In the genomic region with DNA sequence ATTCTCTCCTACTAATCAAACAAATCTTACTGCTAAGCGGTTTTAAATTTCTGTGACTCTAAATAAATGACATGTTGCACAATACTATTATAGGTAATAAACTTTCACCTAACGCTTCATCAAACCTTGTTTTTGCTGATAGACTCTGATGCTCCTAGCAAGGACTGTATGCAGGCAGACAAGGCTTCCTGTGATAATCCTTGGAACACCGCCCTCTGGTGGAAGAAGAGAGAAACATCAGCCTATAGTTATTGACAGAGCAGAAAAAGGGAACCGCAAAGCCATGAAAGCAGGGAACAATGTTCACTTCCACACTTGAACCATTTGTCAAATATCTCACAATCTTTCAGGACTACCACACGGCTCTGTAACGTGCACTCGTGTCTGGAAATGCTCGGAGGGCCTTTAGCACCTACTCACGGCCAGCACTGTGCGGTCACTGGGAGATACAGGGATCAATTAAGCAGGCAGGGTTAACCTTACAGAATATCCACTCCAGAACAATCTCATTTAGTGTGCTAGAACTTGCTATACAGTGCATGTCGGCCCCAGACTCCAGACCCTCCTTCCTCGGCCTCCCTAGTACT, we compare ENCODE assay signal across 8 mouse cellular contexts. TPM values are rescaled to one million over a fixed set of nuclear protein-coding genes. Genes with fewer than 3 reads are reported as not detected.
DNase-seq lines count a peak whose midpoint lies in the region; ATAC-seq and TF ChIP-seq lines count a peak whose summit lies in the region.

No protein-coding gene starts in this region.

- H3K36me3 ChIP-seq in ES-E14 (ENCODE audit: control insufficient read depth, insufficient read depth, low read length, poor library complexity, severe bottlenecking), result peaks cover 16% of the 10 kb centered on the region
- peaks cover 62% of the 10 kb centered on the region for H3K36me3 ChIP-seq in forebrain, embryonic 15.5 days
- H3K36me3 ChIP-seq in kidney, embryonic 15.5 days, result peaks cover 90% of the 10 kb centered on the region
- H3K36me3 ChIP-seq in liver, embryonic 13.5 days, result peaks cover 77% of the 10 kb centered on the region
- peaks cover 79% of the 10 kb centered on the region for H3K36me3 ChIP-seq in neural tube, embryonic 13.5 days

- no peaks in the 10 kb centered on the region for H3K4me1 ChIP-seq in ES-E14 (ENCODE audit: control insufficient read depth in 2 of 2, insufficient read depth in 2 of 2, low read length in 2 of 2, poor library complexity in 1 of 2)
- H3K4me1 ChIP-seq in forebrain, embryonic 15.5 days, result no peaks in the 10 kb centered on the region
- no peaks in the 10 kb centered on the region for H3K4me1 ChIP-seq in kidney, embryonic 15.5 days
- no peaks in the 10 kb centered on the region for H3K4me1 ChIP-seq in liver, embryonic 13.5 days (replicated peaks)
- no peaks in the 10 kb centered on the region for H3K4me1 ChIP-seq in neural tube, embryonic 13.5 days (replicated peaks)

- H3K27ac ChIP-seq in ES-E14 (ENCODE audit: insufficient read depth, low read depth, low read length, poor library complexity, severe bottlenecking), result no peak overlapping the region
- H3K27ac ChIP-seq in forebrain, embryonic 15.5 days (replicated peaks), result no peak overlapping the region
- H3K27ac ChIP-seq in kidney, embryonic 15.5 days, result no peak overlapping the region
- no peak overlapping the region for H3K27ac ChIP-seq in liver, embryonic 13.5 days
- no peak overlapping the region for H3K27ac ChIP-seq in neural tube, embryonic 13.5 days (replicated peaks)

- WGBS in forebrain, embryonic 15.5 days, result 56% methylated on average over 12 of the region's 12 CpGs
- WGBS in kidney, embryonic 15.5 days, result 58% methylated on average over 12 of the region's 12 CpGs
- WGBS in liver, embryonic 13.5 days (ENCODE audit: insufficient replicate concordance), result 49% methylated on average over 12 of the region's 12 CpGs
- 61% methylated on average over 12 of the region's 12 CpGs for WGBS in neural tube, embryonic 13.5 days

- H3K9ac ChIP-seq in ES-E14 (ENCODE audit: insufficient read depth, low read depth, low read length, poor library complexity, severe bottlenecking), result no peak overlapping the region
- no peak overlapping the region for H3K9ac ChIP-seq in forebrain, embryonic 15.5 days (replicated peaks)
- no peak overlapping the region for H3K9ac ChIP-seq in kidney, embryonic 15.5 days
- H3K9ac ChIP-seq in liver, embryonic 13.5 days, result no peak overlapping the region
- no peak overlapping the region for H3K9ac ChIP-seq in neural tube, embryonic 13.5 days

- ATAC-seq in forebrain, embryonic 15.5 days (replicated peaks), result peak; percentile 83
- 0 out of 2 replicates have a peak, but pooled peaks have one; percentile 33 for ATAC-seq in kidney, embryonic 15.5 days (replicated peaks; ENCODE audit: low FRiP score)
- ATAC-seq in liver, embryonic 13.5 days (ENCODE audit: low read depth), result peak; percentile 41; the same call in 1 of the 2 replicates
- ATAC-seq in neural tube, embryonic 13.5 days (ENCODE audit: low read depth), result peak; percentile 36

- H3K9me3 ChIP-seq in ES-E14 (ENCODE audit: control insufficient read depth, insufficient read depth, low read depth, low read length), result no peaks in the 10 kb centered on the region
- no peaks in the 10 kb centered on the region for H3K9me3 ChIP-seq in forebrain, embryonic 15.5 days
- H3K9me3 ChIP-seq in kidney, embryonic 15.5 days (replicated peaks), result no peaks in the 10 kb centered on the region
- H3K9me3 ChIP-seq in liver, embryonic 13.5 days (replicated peaks), result no peaks in the 10 kb centered on the region
- H3K9me3 ChIP-seq in neural tube, embryonic 13.5 days, result no peaks in the 10 kb centered on the region

- no peaks in the 10 kb centered on the region for H3K27me3 ChIP-seq in forebrain, embryonic 15.5 days
- no peaks in the 10 kb centered on the region for H3K27me3 ChIP-seq in kidney, embryonic 15.5 days
- H3K27me3 ChIP-seq in liver, embryonic 13.5 days, result no peaks in the 10 kb centered on the region
- H3K27me3 ChIP-seq in neural tube, embryonic 13.5 days, result no peaks in the 10 kb centered on the region

- in situ Hi-C loops in ES-E14 (cut with MboI; ENCODE audit: low sequenced_read_pairs in 2 of 2, unreplicated experiment in 2 of 2), result no loop called here

- DNase-seq in A20 (ENCODE audit: low read depth, low spot score), result peak; percentile 68
- peak; percentile 64 for DNase-seq in ES-E14 (ENCODE audit: low read depth, low spot score)
- DNase-seq in cerebellum, adult 11-12 months, result peak; percentile 27
- peak; percentile 33 for DNase-seq in liver, embryonic 13.5 days
- DNase-seq in thymus, postnatal 36 days, result peak; percentile 10 to 20

- H3K4me2 ChIP-seq in forebrain, embryonic 15.5 days (replicated peaks), result no peak overlapping the region
- no peak overlapping the region for H3K4me2 ChIP-seq in kidney, embryonic 15.5 days
- no peak overlapping the region for H3K4me2 ChIP-seq in liver, embryonic 13.5 days
- H3K4me2 ChIP-seq in neural tube, embryonic 13.5 days, result no peak overlapping the region

- no peak overlapping the region for H3K4me3 ChIP-seq in ES-E14 (ENCODE audit: insufficient read depth in 1 of 2, low read depth in 1 of 2, low read length in 2 of 2, poor library complexity in 1 of 2, severe bottlenecking in 1 of 2)
- no peak overlapping the region for H3K4me3 ChIP-seq in forebrain, embryonic 15.5 days
- no peak overlapping the region for H3K4me3 ChIP-seq in kidney, embryonic 15.5 days (replicated peaks)
- no peak overlapping the region for H3K4me3 ChIP-seq in liver, embryonic 13.5 days (replicated peaks)
- no peak overlapping the region for H3K4me3 ChIP-seq in neural tube, embryonic 13.5 days

TF ChIP-seq in ES-E14, 5 proteins besides CTCF, POLR2A, EP300 and RAD21:
- TF ChIP-seq CHD2 (IDR thresholded peaks at IDR 0.05; ENCODE audit: low read depth, low read length), result no peak
- TF ChIP-seq ZC3H11A (IDR thresholded peaks at IDR 0.05; ENCODE audit: borderline replicate concordance, low read depth, low read length), result no peak
- no peak for TF ChIP-seq HCFC1 (IDR thresholded peaks at IDR 0.05; ENCODE audit: borderline replicate concordance, insufficient read depth, low read length)
- no peak for TF ChIP-seq ZNF384 (IDR thresholded peaks at IDR 0.05; ENCODE audit: low read depth, low read length)
- TF ChIP-seq MAFK (IDR thresholded peaks at IDR 0.05; ENCODE audit: insufficient read depth, low read depth, low read length), result no peak

RNA-seq across cellular contexts. Expression of a gene that starts 32.2 kb away (rescaled TPM):
- total RNA-seq in ES-E14 (2012; rRNA removed), result 11.2 and 16.4 TPM in 2 replicates
- polyA plus RNA-seq in forebrain, embryonic 15.5 days (2015; fragmentation: Nextera tagmentation; extraction: Ambion mirVana), result 23.4 and 24.1 TPM in 2 replicates
- polyA plus RNA-seq in kidney, embryonic 15.5 days (2015; fragmentation: Nextera tagmentation; extraction: Ambion mirVana), result 21.2 and 21.6 TPM in 2 replicates
- polyA plus RNA-seq in liver, embryonic 13.5 days (2015; fragmentation: Nextera tagmentation; extraction: Ambion mirVana), result 6.9 and 8.1 TPM in 2 replicates
- 17.1 and 19.5 TPM in 2 replicates for polyA plus RNA-seq in neural tube, embryonic 13.5 days (2015; fragmentation: Nextera tagmentation; extraction: Ambion mirVana)

Comparison
In these comparisons a context has a peak if more than half of its experiments do, and no peak if none do; other contexts are left out.
1. DNase-seq: peak in every context shown above with its lines; median percentile 68 in A20; 64 in ES-E14; 33 in liver, embryonic 13.5 days; 27 in cerebellum, adult 11-12 months; 15 in thymus, postnatal 36 days.
2. ATAC-seq: peak in every context shown above with its lines; median percentile 83 in forebrain, embryonic 15.5 days; 41 in liver, embryonic 13.5 days; 36 in neural tube, embryonic 13.5 days; 33 in kidney, embryonic 15.5 days.